Mouse (Mus musculus): Measurements from ENCODE around the gene Cox7a1. TPM values are rescaled to one million over a fixed set of nuclear protein-coding genes. Genes with fewer than 3 reads are reported as not detected.

Cox7a1 gene
- polyA plus RNA-seq (2017; shearing (Covaris generic)): under 1 TPM; 0.64 to 0.74 TPM

DNA sequence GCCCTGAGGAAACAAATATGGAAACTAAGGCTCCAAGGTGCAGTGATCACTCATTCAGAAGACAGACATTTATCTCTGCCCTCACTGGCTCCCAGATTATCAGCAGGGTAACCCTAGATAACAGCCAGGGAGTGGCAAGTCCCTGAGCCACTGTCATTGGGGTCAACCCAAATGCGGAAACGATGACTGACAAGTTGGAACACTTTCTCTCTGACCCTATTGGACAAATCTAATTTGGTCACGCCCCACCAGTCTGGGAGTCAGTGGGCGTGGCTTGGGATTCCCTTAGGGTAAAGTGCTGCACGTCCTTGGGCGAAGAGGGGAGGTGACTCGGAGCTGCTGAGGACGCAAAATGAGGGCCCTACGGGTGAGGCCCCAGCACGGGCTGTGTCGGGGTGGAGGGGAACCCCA lies at the start of gene Cox7a1:
Cox7a1 (plus strand) TSS at position 266 of the 411 bp plus-strand sequence.

DNA sequence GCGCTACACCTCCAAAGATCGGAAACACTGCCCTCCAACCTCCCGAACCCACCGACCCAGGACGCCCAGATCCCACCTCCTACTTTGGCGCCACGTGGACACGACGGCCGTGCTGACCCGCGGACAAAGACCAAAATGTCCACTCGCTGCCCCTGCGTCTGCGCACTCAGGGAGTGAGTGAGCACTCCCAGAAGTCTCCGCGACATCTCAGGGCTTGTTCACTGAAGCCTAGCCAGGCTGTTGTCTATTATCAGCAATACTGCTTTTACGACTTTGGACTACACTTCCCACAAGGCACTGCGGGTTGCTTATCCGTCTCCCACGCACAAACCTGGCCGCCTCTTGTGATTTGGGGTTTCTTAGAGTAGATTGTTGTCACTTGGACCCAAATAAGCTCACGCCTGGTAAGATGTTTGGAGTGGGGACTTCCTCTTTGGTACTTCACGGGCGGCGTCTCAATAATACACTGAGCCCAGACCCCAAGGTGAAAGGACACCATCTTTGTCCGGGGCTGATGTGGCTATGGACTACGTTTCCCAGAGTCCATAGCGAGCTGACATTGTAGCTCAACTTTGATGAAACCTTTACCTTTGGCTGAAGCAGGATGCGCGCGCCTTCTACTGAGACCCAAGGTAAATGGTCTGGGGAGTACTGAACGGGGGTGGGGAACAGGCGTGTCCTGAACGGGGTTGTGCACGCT lies 14.2 kb upstream of the Cox7a1 start, which contains the start of gene Zfp146:
Zfp146 (minus strand) TSS at position 168 of the 700 bp plus-strand sequence.

DNA sequence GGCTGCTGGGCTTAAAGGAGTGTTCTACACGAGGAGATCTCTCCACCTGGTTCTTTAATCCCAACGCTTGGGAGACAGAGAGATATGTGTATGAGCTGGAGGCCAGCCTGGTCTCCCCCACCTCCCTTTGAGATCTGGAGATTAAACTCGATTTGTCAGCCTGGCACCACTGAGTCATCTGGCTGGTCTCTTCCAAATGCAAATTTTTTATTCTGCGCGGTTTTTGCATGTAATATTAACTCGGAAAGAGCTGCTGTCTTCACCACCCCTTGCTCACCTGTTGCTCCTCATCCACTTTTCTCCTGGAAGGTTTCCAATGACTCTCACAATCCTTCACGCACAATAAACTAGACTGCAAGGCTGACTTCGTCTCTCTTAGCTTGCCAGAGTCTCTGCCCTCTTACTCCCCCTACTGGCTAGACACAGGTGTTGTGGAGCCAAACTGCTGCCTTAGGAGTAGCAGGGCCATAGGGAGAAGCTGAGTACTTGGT lies 14.6 kb downstream of the Cox7a1 start, which contains the start of gene Capns1:
Capns1 (minus strand) TSS at position 331 of the 491 bp plus-strand sequence.

DNA sequence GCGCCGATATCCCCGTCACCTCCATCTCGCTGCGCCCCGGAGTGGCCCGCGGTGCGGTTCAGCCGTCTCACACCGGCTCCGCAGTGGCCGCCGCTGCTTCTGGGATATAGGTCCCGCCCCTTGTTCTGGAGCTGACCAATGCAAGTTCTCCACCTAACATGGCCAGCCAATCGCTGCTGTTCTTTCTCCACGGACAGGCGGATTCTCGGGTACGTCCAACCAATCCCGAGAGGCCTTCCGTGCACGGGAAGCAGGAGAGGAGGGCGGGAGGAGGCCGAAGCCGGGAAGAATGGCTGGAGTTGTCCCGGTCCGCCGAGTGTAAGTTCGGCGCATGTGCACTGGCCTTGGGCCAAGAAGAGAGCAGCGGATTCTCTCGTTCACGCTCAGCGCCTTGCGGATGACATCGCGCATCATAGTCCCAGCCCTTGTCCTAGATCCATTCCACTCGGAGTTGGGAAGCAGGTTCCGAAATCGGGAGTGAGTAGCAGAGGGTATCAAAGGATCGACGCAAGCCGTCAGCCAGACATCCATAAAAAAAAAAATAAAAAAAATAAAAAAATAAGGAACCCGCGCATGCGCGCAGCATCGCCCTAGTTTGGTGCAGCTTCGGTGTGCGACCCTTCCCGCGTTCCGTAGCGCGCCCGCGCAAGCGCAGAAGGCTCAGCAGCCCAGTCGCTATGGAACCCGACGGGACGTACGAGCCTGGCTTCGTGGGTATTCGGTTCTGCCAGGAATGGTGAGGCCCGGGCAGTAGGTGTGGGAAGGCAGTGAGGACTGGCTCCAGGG lies 47.9 kb downstream of the Cox7a1 start, which contains the start of the genes Polr2i and Tbcb:
Polr2i (plus strand) TSS at position 280 of the 786 bp plus-strand sequence.
Tbcb (minus strand) TSS at position 604 of the 786 bp plus-strand sequence.

DNA sequence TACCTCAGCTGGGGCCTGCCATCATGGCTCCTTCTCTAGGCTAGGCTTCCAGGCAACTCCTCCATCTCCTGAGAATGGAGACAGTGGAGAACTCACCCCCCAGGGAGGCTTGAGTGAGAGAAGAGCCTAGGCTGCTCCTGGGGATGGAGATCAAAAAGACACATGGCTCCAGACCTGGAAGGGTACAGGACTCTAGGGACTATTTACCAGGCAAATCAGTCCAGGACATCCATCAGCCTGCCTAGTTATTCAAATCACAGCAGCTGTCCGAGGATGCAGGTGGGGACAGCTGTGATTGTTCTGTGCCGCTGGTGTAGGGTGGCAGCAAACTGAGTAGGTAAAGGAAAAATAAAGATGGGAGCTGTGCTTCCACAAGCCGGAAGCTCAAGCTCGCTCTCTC lies 51.7 kb downstream of the Cox7a1 start, which contains the start of gene Ovol3:
Ovol3 (minus strand) TSS at position 101 of the 400 bp plus-strand sequence.

Other genes with a start within 250 kb of the Cox7a1 start
- gene Zfp74, start 230.1 kb upstream of the Cox7a1 start, polyA plus RNA-seq (2017; shearing (Covaris generic)): 10 to 100 TPM in 1 of 2 experiments, 1 to 10 TPM in 1; 3.8 to 12.7 TPM
- 1 to 10 TPM; 6.8 to 9.1 TPM for gene Zfp568, start 200.2 kb upstream of the Cox7a1 start, polyA plus RNA-seq (2017; shearing (Covaris generic))
- gene Zfp14, start 132.8 kb upstream of the Cox7a1 start, polyA plus RNA-seq (2017; shearing (Covaris generic)): 1 to 10 TPM; 1.6 to 5.0 TPM
- 1 to 10 TPM; 4.3 to 8.9 TPM for gene Zfp82, start 111.2 kb upstream of the Cox7a1 start, polyA plus RNA-seq (2017; shearing (Covaris generic))
- gene Gm26920, start 93.7 kb upstream of the Cox7a1 start, polyA plus RNA-seq (2017; shearing (Covaris generic)): 1 to 10 TPM in 1 of 2 experiments, not detected in 1; 4.2 TPM
- gene Zfp566, start 93.6 kb upstream of the Cox7a1 start, polyA plus RNA-seq (2017; shearing (Covaris generic)): 10 to 100 TPM in 1 of 2 experiments, 1 to 10 TPM in 1; 7.9 to 11.2 TPM
- 10 to 100 TPM; 62.3 to 66.4 TPM for gene Zfp260, start 89.4 kb upstream of the Cox7a1 start, polyA plus RNA-seq (2017; shearing (Covaris generic))
- gene Zfp382, start 62.2 kb upstream of the Cox7a1 start, polyA plus RNA-seq (2017; shearing (Covaris generic)): 1 to 10 TPM; 5.0 to 7.0 TPM
- 10 to 100 TPM; 21.8 to 37.9 TPM for gene Zfp146, start 14.4 kb upstream of the Cox7a1 start, polyA plus RNA-seq (2017; shearing (Covaris generic))
- gene Capns1, start 14.7 kb downstream of the Cox7a1 start, polyA plus RNA-seq (2017; shearing (Covaris generic)): 10 to 100 TPM; 96.1 to 96.6 TPM
- gene Polr2i, start 47.8 kb downstream of the Cox7a1 start, polyA plus RNA-seq (2017; shearing (Covaris generic)): 10 to 100 TPM; 47.8 to 64.2 TPM
- 100 to 1,000 TPM; 109 to 132 TPM for gene Tbcb, start 48.1 kb downstream of the Cox7a1 start, polyA plus RNA-seq (2017; shearing (Covaris generic))
- gene Ovol3, start 51.6 kb downstream of the Cox7a1 start, polyA plus RNA-seq (2017; shearing (Covaris generic)): not detected
- gene Thap8, start 96.0 kb downstream of the Cox7a1 start, polyA plus RNA-seq (2017; shearing (Covaris generic)): under 1 TPM; 0.12 to 0.41 TPM
- gene Wdr62, start 96.3 kb downstream of the Cox7a1 start, polyA plus RNA-seq (2017; shearing (Covaris generic)): 1 to 10 TPM; 4.8 to 6.9 TPM
- 1 to 10 TPM; 1.6 to 3.1 TPM for gene Clip3, start 107.6 kb downstream of the Cox7a1 start, polyA plus RNA-seq (2017; shearing (Covaris generic))
- 100 to 1,000 TPM in 1 of 2 experiments, 10 to 100 TPM in 1; 92.7 to 159 TPM for gene Alkbh6, start 124.6 kb downstream of the Cox7a1 start, polyA plus RNA-seq (2017; shearing (Covaris generic))
- 10 to 100 TPM in 1 of 2 experiments, 1 to 10 TPM in 1; 3.8 to 22.5 TPM for gene Syne4, start 130.7 kb downstream of the Cox7a1 start, polyA plus RNA-seq (2017; shearing (Covaris generic))
- gene E130208F15Rik, start 137.6 kb downstream of the Cox7a1 start, polyA plus RNA-seq (2017; shearing (Covaris generic)): not detected
- 10 to 100 TPM; 32.0 to 75.5 TPM for gene Sdhaf1, start 139.8 kb downstream of the Cox7a1 start, polyA plus RNA-seq (2017; shearing (Covaris generic))
- not detected for gene Lrfn3, start 178.6 kb downstream of the Cox7a1 start, polyA plus RNA-seq (2017; shearing (Covaris generic))
- gene Tyrobp, start 229.6 kb downstream of the Cox7a1 start, polyA plus RNA-seq (2017; shearing (Covaris generic)): 10 to 100 TPM in 1 of 2 experiments, 1 to 10 TPM in 1; 7.1 to 32.2 TPM
- 100 to 1,000 TPM; 470 to 543 TPM for gene Hcst, start 235.7 kb downstream of the Cox7a1 start, polyA plus RNA-seq (2017; shearing (Covaris generic))
- gene Nfkbid, start 237.6 kb downstream of the Cox7a1 start, polyA plus RNA-seq (2017; shearing (Covaris generic)): 10 to 100 TPM; 78.6 to 95.9 TPM

Data from activated CD4-positive, CD25-positive, alpha-beta regulatory T cell (primary cell).